9 mouse cellular contexts compared by ENCODE assay signal in the genomic region with DNA sequence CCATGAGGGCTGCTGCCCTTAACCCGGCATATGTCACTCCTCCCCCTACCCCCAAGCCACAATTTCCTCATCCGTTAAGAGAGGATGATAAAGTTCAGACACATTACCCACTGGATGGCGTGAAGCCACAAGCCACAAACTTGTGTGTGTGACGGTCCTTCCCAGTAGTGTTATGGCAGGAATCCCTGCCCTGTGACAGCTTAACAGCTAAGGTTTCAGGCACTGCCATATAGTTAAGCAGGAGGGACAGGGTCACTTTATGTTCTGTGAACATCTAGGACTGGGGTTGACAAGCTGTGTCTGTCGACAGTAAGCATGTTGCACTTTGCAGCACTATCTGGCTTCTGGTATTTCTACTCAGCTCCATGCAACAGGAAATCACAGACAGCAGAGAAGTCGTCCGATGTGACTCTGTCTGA.
DNase-seq lines count a peak whose midpoint lies in the region; ATAC-seq and TF ChIP-seq lines count a peak whose summit lies in the region.
"Had no signal": no experiment of that assay in that cellular context is flagged by ENCODE, and none has a peak within 500 bp of the region (broad histone marks: within the 10 kb centered on the region; RNA-seq: fewer than 3 reads in every experiment).

No protein-coding gene starts in this region.

- H3K9ac ChIP-seq in heart, embryonic 14.5 days (ENCODE audit: low read length): peak overlapping the region; percentile 49

- H3K36me3 ChIP-seq in heart, embryonic 14.5 days (ENCODE audit: control insufficient read depth, insufficient read depth, low read length): peaks cover 5% of the 10 kb centered on the region

- no peak for TF ChIP-seq CTCF in lung, adult 2 months (IDR thresholded peaks at IDR 0.05; ENCODE audit: insufficient read depth, low read length)

- no peak for TF ChIP-seq POLR2A in lung, adult 2 months (IDR thresholded peaks at IDR 0.05; ENCODE audit: borderline replicate concordance, extremely low read depth, low read depth, low read length)

- peak overlapping the region; percentile 85 to 89 for H3K27ac ChIP-seq in heart, embryonic 14.5 days (replicated peaks in 1 of 2; ENCODE audit: control insufficient read depth in 1 of 2, insufficient read depth in 1 of 2, low read depth in 2 of 2, low read length in 2 of 2)

- H3K27me3 ChIP-seq in heart, embryonic 14.5 days (ENCODE audit: control insufficient read depth, insufficient read depth, low read length): no peaks in the 10 kb centered on the region

- DNase-seq in lung, postnatal 10 days: peak; percentile 28
- DNase-seq in lung, adult 2 months: no peak
- peak; percentile 21 to 23 for DNase-seq in thymus, postnatal 36 days
- DNase-seq in frontal cortex, postnatal 14 days (ENCODE audit: low spot score in 2 of 2): no peak
- no peak for DNase-seq in cerebellum, adult 8-10 months
- DNase-seq: kidney, adult 8-10 months; left cerebral cortex, postnatal 4 days had no signal

- H3K4me3 ChIP-seq in lung, adult 2 months (replicated peaks; ENCODE audit: extremely low read depth, low read depth, low read length): no peak overlapping the region
- peak overlapping the region in 1 of 2 experiments; percentile 15; a peak in 2 of 4 replicates for H3K4me3 ChIP-seq in heart, embryonic 14.5 days (ENCODE audit: control insufficient read depth in 1 of 2, insufficient read depth in 1 of 2, low read depth in 1 of 2, low read length in 2 of 2)

- 43% methylated on average over 7 of the region's 7 CpGs for WGBS in lung, adult 2 months
- 7% methylated on average over 7 of the region's 7 CpGs for WGBS in heart, embryonic 14.5 days

- ATAC-seq in heart, embryonic 14.5 days (ENCODE audit: insufficient number of reproducible peaks, insufficient read depth, low FRiP score, low read depth): peak; percentile 52
- peak; percentile 87 for ATAC-seq in megakaryocyte, adult 5-6 weeks (ENCODE audit: poor library complexity, severe bottlenecking)

- no peaks in the 10 kb centered on the region for H3K9me3 ChIP-seq in heart, embryonic 14.5 days (ENCODE audit: control insufficient read depth, low read length)

- H3K4me2 ChIP-seq in heart, embryonic 14.5 days (ENCODE audit: low read length): peak overlapping the region; percentile 58

- peaks cover 2% of the 10 kb centered on the region; the same call in 1 of the 2 replicates for H3K4me1 ChIP-seq in lung, adult 2 months (ENCODE audit: control insufficient read depth, insufficient read depth, low read length)
- peaks cover 27 to 58% of the 10 kb centered on the region in 2 experiments for H3K4me1 ChIP-seq in heart, embryonic 14.5 days (ENCODE audit: control insufficient read depth in 2 of 2, insufficient read depth in 2 of 2, low read length in 2 of 2)

Comparison
In these comparisons a context has a peak if more than half of its experiments do, and no peak if none do; other contexts are left out.
1. DNase-seq: peak in lung, postnatal 10 days (single experiment) and thymus, postnatal 36 days (2 of 2); none in lung, adult 2 months (single experiment), frontal cortex, postnatal 14 days (0 of 2) and cerebellum, adult 8-10 months (single experiment).